Mouse (Mus musculus) ovary, postnatal 14 days (tissue): Measurements from ENCODE around the gene C2cd2l.

Source experiments
- DNase-seq: peaks from one replicate; pipeline ENCODE4 v3.0.0; 2022; ENCODE audit warnings: low spot score

Gene C2cd2l

DNA sequence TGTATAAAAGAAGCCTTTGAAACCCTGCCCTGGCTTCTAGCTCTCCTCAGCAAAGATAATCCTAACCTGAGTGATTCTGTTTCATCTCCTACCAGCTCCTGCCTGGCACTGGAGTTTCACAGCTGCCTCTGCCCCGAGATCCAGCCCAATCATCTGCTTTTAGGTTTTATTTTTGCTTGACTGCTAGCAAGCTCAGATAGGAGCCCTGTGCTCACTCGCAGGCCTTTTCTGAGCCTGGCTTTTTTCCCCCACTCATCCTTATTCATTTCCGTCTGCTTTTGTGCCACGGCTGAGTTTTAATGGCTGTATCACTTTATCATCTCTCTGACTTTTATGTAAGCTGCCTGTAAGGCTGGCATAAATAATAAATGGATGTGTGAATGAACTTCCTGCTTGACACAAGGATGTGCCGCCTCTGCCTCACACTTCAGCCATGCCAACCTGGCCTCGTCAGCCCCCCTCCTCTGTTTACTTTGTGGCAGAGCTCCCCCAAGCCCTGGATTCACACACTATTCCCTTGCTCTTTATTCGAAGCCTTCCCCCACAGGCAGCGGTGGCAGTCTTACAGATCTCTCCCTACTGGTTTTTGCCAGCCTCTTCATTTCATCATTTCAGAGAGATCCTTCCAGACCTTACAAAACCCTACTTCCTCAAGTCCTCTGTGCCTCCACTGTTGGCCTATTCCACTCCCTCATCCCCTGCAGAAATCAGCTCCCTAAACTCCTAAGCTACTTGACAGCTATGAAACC, 53.4 kb downstream of the C2cd2l start:
- DNase-seq, result no peak

DNA sequence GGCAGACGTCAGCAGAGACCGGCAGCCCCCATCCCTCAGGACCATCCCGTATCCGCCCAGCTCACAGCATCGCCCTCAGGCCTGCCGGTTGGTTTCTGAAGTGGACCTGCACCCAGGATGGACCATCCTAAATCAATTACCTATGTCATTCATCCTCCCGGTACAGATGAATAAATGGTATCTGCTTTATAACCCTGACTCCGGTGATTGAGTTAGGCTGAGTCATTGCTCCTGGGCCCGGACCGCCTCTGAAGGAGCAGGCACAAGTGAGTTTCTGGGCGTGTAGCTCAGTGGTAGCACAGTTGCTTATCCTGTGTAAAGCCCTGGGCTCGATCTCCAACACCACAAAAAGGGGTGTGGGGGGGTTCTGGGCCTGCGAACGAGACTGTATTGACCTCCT, 58.7 kb downstream of the C2cd2l start:
- DNase-seq, result no peak
